Mouse (Mus musculus) hindbrain, embryonic 14.5 days (tissue): ENCODE results near the gene Gm11992. TPM values are rescaled to one million over a fixed set of nuclear protein-coding genes. Genes with fewer than 3 reads are reported as not detected.

Experiments used
- ATAC-seq: fragments of 200-750 bp; cut with Nextera tagmentation; 2 replicates; pipeline ENCODE4 v1.8.0; 2017; ENCODE audit warnings: moderate number of reproducible peaks, mild to moderate bottlenecking, moderate TSS enrichment, moderate library complexity; ENCODE audit not compliant: low FRiP score
- DNase-seq: peaks from one replicate; pipeline ENCODE4 v3.0.0-alpha.2; 2015; ENCODE audit warnings: low spot score
- H3K27ac ChIP-seq: fragments of 300-500 bp; sonication (generic); 2 replicates; pipeline ENCODE4 v1.5.1; 2014; ENCODE audit warnings: mild to moderate bottlenecking, moderate library complexity
- H3K27me3 ChIP-seq: fragments of 300-500 bp; sonication (generic); 2 replicates; pipeline ENCODE4 v1.6.1; 2014; ENCODE audit warnings: mild to moderate bottlenecking, low read length, mixed read lengths; ENCODE audit not compliant: control insufficient read depth, insufficient read depth
- H3K36me3 ChIP-seq: fragments of 300-500 bp; sonication (generic); replicated peaks from 2 replicates; pipeline ENCODE4 v1.6.1; 2014; ENCODE audit not compliant: control insufficient read depth, insufficient read depth
- H3K4me1 ChIP-seq: fragments of 300-500 bp; sonication (generic); replicated peaks from 2 replicates; pipeline ENCODE4 v1.6.1; 2014; ENCODE audit warnings: antibody characterized with exemption, low read length, mixed read lengths; ENCODE audit not compliant: control insufficient read depth, insufficient read depth
- H3K4me2 ChIP-seq: fragments of 300-500 bp; sonication (generic); replicated peaks from 2 replicates; pipeline ENCODE4 v1.6.1; 2014; ENCODE audit warnings: mild to moderate bottlenecking, moderate library complexity
- H3K4me3 ChIP-seq: fragments of 300-500 bp; sonication (generic); replicated peaks from 2 replicates; pipeline ENCODE4 v1.5.1; 2014; ENCODE audit warnings: mild to moderate bottlenecking, low read length
- H3K9ac ChIP-seq: fragments of 300-500 bp; sonication (generic); 2 replicates; pipeline ENCODE4 v1.6.1; 2014
- H3K9me3 ChIP-seq: fragments of 300-500 bp; sonication (generic); 2 replicates; pipeline ENCODE4 v1.6.1; 2016; ENCODE audit warnings: low read length; ENCODE audit not compliant: control insufficient read depth
- WGBS: fragments of 180-500 bp; shearing (Covaris S2); extraction: QIAGEN DNeasy Blood & Tissue Kit; methylation state at CpG from one replicate; pipeline ENCODE4 v1.1.7; 2014; 5-methylcytosine and 5-hydroxymethylcytosine counted together
- polyA plus RNA-seq: library from polyadenylated mRNA; unstranded; fragments of >200 nt; fragmentation: Nextera tagmentation; extraction: Ambion mirVana; gene quantifications from 2 replicates; pipeline ENCODE4 v1.2.1, GENCODE M21; 2014

Gm11992 gene
- polyA plus RNA-seq, 1 experiment from 2014 or later: 3.0 TPM

GRCm38 (mm10) chr11:9025211-9025610 lies 23.2 kb upstream of the Gm11992 start:
- DNase-seq (no peak), ATAC-seq (no peak)
- Histone ChIP-seq H3K36me3 (no peaks in the 10 kb centered on the region), H3K9me3 (no peaks in the 10 kb centered on the region), H3K9ac (no peak overlapping the region), H3K4me3 (no peak overlapping the region), H3K27me3 (no peaks in the 10 kb centered on the region), H3K4me2 (no peak overlapping the region), H3K27ac (no peak overlapping the region), H3K4me1 (no peaks in the 10 kb centered on the region)
- WGBS: 83% methylated on average over 3 of the region's 3 CpGs

GRCm38 (mm10) chr11:9031530-9031929 lies 16.9 kb upstream of the Gm11992 start:
- H3K9me3 ChIP-seq: no peaks in the 10 kb centered on the region
- H3K27me3 ChIP-seq: no peaks in the 10 kb centered on the region
- no peak for ATAC-seq
- H3K27ac ChIP-seq: no peak overlapping the region
- no peaks in the 10 kb centered on the region for H3K4me1 ChIP-seq
- no peak overlapping the region for H3K4me2 ChIP-seq
- no peak overlapping the region for H3K4me3 ChIP-seq
- H3K9ac ChIP-seq: no peak overlapping the region
- no peaks in the 10 kb centered on the region for H3K36me3 ChIP-seq
- 91% methylated on average over 2 of the region's 2 CpGs for WGBS
- DNase-seq: no peak

- no peaks in the 10 kb centered on the region for H3K9me3 ChIP-seq
- DNase-seq (no peak), ATAC-seq (no peak)
- peaks cover 17% of the 10 kb centered on the region for H3K27me3 ChIP-seq
- no peak overlapping the region for H3K4me2 ChIP-seq
- H3K4me1 ChIP-seq: no peaks in the 10 kb centered on the region
- H3K36me3 ChIP-seq: no peaks in the 10 kb centered on the region
- no peak overlapping the region for H3K4me3 ChIP-seq
- H3K27ac ChIP-seq: no peak overlapping the region
- no peak overlapping the region for H3K9ac ChIP-seq
- WGBS: 93% methylated on average over 2 of the region's 2 CpGs
Observed at GRCm38 (mm10) chr11:9046546-9046945, 1.8 kb upstream of the Gm11992 start.

GRCm38 (mm10) chr11:9047044-9047443 lies 1.4 kb upstream of the Gm11992 start:
- H3K4me1 ChIP-seq: no peaks in the 10 kb centered on the region
- WGBS: 83% methylated on average over 5 of the region's 5 CpGs
- H3K4me3 ChIP-seq: no peak overlapping the region
- no peaks in the 10 kb centered on the region for H3K36me3 ChIP-seq
- ATAC-seq (no peak), DNase-seq (no peak)
- H3K27ac ChIP-seq: no peak overlapping the region
- no peaks in the 10 kb centered on the region for H3K9me3 ChIP-seq
- no peak overlapping the region for H3K9ac ChIP-seq
- H3K27me3 ChIP-seq: peaks cover 17% of the 10 kb centered on the region
- H3K4me2 ChIP-seq: no peak overlapping the region

GRCm38 (mm10) chr11:9048703-9049060 lies 288 bp downstream of the Gm11992 start, which contains the start of gene Sun3:
TSS of gene Sun3 (minus strand) at chr11:9048991.
- H3K27ac ChIP-seq: no peak within 1 kb of the TSS
- no peaks in the 10 kb centered on the region for H3K36me3 ChIP-seq
- no peak for DNase-seq
- peaks cover 17% of the 10 kb centered on the region for H3K27me3 ChIP-seq
- no peaks in the 10 kb centered on the region for H3K9me3 ChIP-seq
- H3K4me3 ChIP-seq: peak within 1 kb of the TSS; percentile 45
- H3K4me2 ChIP-seq: peak within 1 kb of the TSS; percentile 98
- WGBS: 1% methylated on average over 18 of the region's 18 CpGs
- H3K9ac ChIP-seq: peak within 1 kb of the TSS; percentile 36
- peak; percentile 77 for ATAC-seq
- H3K4me1 ChIP-seq: no peaks in the 10 kb centered on the region

- Histone ChIP-seq H3K4me1 (no peaks in the 10 kb centered on the region), H3K9ac (no peak overlapping the region), H3K27me3 (peaks cover 17% of the 10 kb centered on the region), H3K27ac (no peak overlapping the region), H3K4me2 (no peak overlapping the region), H3K9me3 (no peaks in the 10 kb centered on the region), H3K36me3 (no peaks in the 10 kb centered on the region), H3K4me3 (no peak overlapping the region)
- ATAC-seq: no peak
- WGBS: 79% methylated on average over 4 of the region's 4 CpGs
- DNase-seq: no peak
Observed at GRCm38 (mm10) chr11:9050241-9050640, 1.8 kb downstream of the Gm11992 start.

- no peak overlapping the region for H3K4me2 ChIP-seq
- no peaks in the 10 kb centered on the region for H3K9me3 ChIP-seq
- ATAC-seq (no peak), DNase-seq (no peak)
- peaks cover 17% of the 10 kb centered on the region for H3K27me3 ChIP-seq
- 72% methylated on average over 2 of the region's 2 CpGs for WGBS
- no peaks in the 10 kb centered on the region for H3K4me1 ChIP-seq
- no peak overlapping the region for H3K4me3 ChIP-seq
- no peaks in the 10 kb centered on the region for H3K36me3 ChIP-seq
- no peak overlapping the region for H3K9ac ChIP-seq
- H3K27ac ChIP-seq: no peak overlapping the region
Observed at GRCm38 (mm10) chr11:9051895-9052294, 3.5 kb downstream of the Gm11992 start.

GRCm38 (mm10) chr11:9056937-9057336 lies 8.5 kb downstream of the Gm11992 start:
- H3K4me3 ChIP-seq: no peak overlapping the region
- WGBS: 93% methylated on average over 2 of the region's 2 CpGs
- ATAC-seq (no peak), DNase-seq (no peak)
- H3K4me1 ChIP-seq: no peaks in the 10 kb centered on the region
- H3K27me3 ChIP-seq: no peaks in the 10 kb centered on the region
- no peak overlapping the region for H3K27ac ChIP-seq
- H3K9me3 ChIP-seq: no peaks in the 10 kb centered on the region
- H3K4me2 ChIP-seq: no peak overlapping the region
- no peaks in the 10 kb centered on the region for H3K36me3 ChIP-seq
- H3K9ac ChIP-seq: no peak overlapping the region

- ATAC-seq (no peak), DNase-seq (no peak)
- Histone ChIP-seq H3K27ac (no peak overlapping the region), H3K9ac (no peak overlapping the region), H3K4me3 (no peak overlapping the region), H3K4me1 (no peaks in the 10 kb centered on the region), H3K36me3 (no peaks in the 10 kb centered on the region), H3K4me2 (no peak overlapping the region), H3K9me3 (no peaks in the 10 kb centered on the region), H3K27me3 (no peaks in the 10 kb centered on the region)
- 89% methylated on average over 4 of the region's 4 CpGs for WGBS
Observed at GRCm38 (mm10) chr11:9057711-9058110, 9.3 kb downstream of the Gm11992 start.

GRCm38 (mm10) chr11:9060029-9060428 lies 11.6 kb downstream of the Gm11992 start:
- no peak for ATAC-seq
- H3K9ac ChIP-seq: no peak overlapping the region
- 80% methylated on average over 1 of the region's 1 CpGs for WGBS
- no peaks in the 10 kb centered on the region for H3K36me3 ChIP-seq
- no peaks in the 10 kb centered on the region for H3K27me3 ChIP-seq
- no peak for DNase-seq
- no peak overlapping the region for H3K27ac ChIP-seq
- no peak overlapping the region for H3K4me3 ChIP-seq
- no peak overlapping the region for H3K4me2 ChIP-seq
- H3K4me1 ChIP-seq: no peaks in the 10 kb centered on the region
- no peaks in the 10 kb centered on the region for H3K9me3 ChIP-seq
